Mouse (Mus musculus) MEL (cell line): Measurements from ENCODE around the gene Actg1.

Experiments used
- CTCF ChIP-seq, 3 experiments: IDR thresholded peaks in 2 of 3; conservative IDR thresholded peaks in 1 of 3; 2 replicates each; pipeline ENCODE4 v1.5.1; 2011 to 2012; ENCODE audit warnings: low read length in 3 of 3, low read depth in 2 of 3, mild to moderate bottlenecking in 2 of 3, improper control_type of control experiment in 1 of 3, inconsistent platforms in 1 of 3, mixed read lengths in 1 of 3, moderate library complexity in 1 of 3; ENCODE audit not compliant: control insufficient read depth in 1 of 3, insufficient read depth in 1 of 3, poor library complexity in 1 of 3, severe bottlenecking in 1 of 3
- POLR2AphosphoS2 ChIP-seq: IDR thresholded peaks from 2 replicates; pipeline ENCODE4 v1.6.1; 2011; ENCODE audit warnings: low read length, improper control_type of control experiment

GRCm38 (mm10) chr11:120306366-120307131, 41.8 kb downstream of the Actg1 start:
- TF ChIP-seq CTCF (IDR thresholded peaks at IDR 0.05 in 2 of 3, conservative IDR thresholded peaks at IDR 0.05 in 1 of 3; ENCODE audit: control insufficient read depth in 1 of 3, insufficient read depth in 1 of 3, low read depth in 2 of 3, low read length in 3 of 3, poor library complexity in 1 of 3, severe bottlenecking in 1 of 3): no peak
- TF ChIP-seq POLR2AphosphoS2: no peak
